In the genomic region with DNA sequence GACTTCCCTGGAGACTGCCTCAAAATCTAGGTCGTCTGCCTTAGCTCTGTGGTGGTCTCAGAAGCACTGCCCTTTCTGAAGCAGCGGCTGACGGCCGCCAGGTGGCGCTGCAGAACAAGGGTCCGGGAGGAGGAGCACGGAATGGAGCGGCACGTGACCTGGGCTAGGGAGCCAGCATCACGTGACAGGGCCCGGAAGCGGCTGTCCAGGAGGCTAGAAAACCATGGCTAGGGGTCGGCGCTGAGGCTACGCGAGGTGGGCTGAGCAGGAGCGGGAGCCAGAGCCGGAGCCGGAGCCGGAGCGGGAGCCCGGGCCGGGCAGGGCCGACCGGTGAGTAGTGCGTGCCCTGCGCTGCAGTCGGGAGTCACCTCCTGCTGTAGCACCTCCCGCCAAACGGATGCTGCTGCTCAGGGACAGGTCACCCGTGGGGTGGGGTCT, we compare ENCODE assay signal across 8 mouse cellular contexts. TPM values are rescaled to one million over a fixed set of nuclear protein-coding genes. Genes with fewer than 3 reads are reported as not detected.
A peak's percentile ranks its signal among the peaks of the same experiment; 100 is the strongest.
DNase-seq lines count a peak whose midpoint lies in the region; ATAC-seq lines count a peak whose summit lies in the region.

A gene (plus strand): TSS at position 192 of the 438 bp plus-strand sequence.

- peak; percentile 93 for ATAC-seq in embryonic facial prominence, embryonic 14.5 days (ENCODE audit: low read depth)
- ATAC-seq in kidney, embryonic 14.5 days (ENCODE audit: low FRiP score, low TSS enrichment) = peak; percentile 95
- ATAC-seq in limb, embryonic 15.5 days (ENCODE audit: insufficient number of reproducible peaks, low FRiP score, low TSS enrichment, low read depth) = peak; percentile 93

- H3K9ac ChIP-seq in embryonic facial prominence, embryonic 14.5 days (ENCODE audit: low read depth, low read length) = peak within 1 kb of the TSS; percentile 79
- H3K9ac ChIP-seq in kidney, embryonic 14.5 days (ENCODE audit: low read depth, low read length) = peak within 1 kb of the TSS; percentile 56
- peak within 1 kb of the TSS; percentile 66 for H3K9ac ChIP-seq in limb, embryonic 15.5 days

- WGBS in embryonic facial prominence, embryonic 14.5 days = under 1% methylated on average over 19 of the region's 31 CpGs
- WGBS in kidney, embryonic 14.5 days = under 1% methylated on average over 31 of the region's 31 CpGs
- under 1% methylated on average over 31 of the region's 31 CpGs for WGBS in limb, embryonic 15.5 days

- no peaks in the 10 kb centered on the region for H3K36me3 ChIP-seq in embryonic facial prominence, embryonic 14.5 days (ENCODE audit: control insufficient read depth, insufficient read depth, low read length)
- no peaks in the 10 kb centered on the region for H3K36me3 ChIP-seq in kidney, embryonic 14.5 days (ENCODE audit: control insufficient read depth, insufficient read depth, low read length)
- no peaks in the 10 kb centered on the region for H3K36me3 ChIP-seq in limb, embryonic 15.5 days

- DNase-seq in 3T3-L1 (ENCODE audit: low read depth, low spot score) = peak; percentile 95
- DNase-seq in adrenal gland, postnatal 4 days (ENCODE audit: low spot score in 2 of 2) = peak; percentile 95
- peak; percentile 96 for DNase-seq in embryonic facial prominence, embryonic 14.5 days (ENCODE audit: low spot score)
- peak; percentile 89 to 92 for DNase-seq in heart, adult 9 months (ENCODE audit: low spot score in 2 of 2)
- DNase-seq in monocyte, adult 2 months (ENCODE audit: low read depth in 1 of 2, low spot score in 2 of 2) = peak; percentile 89 to 90
- peak; percentile 90 to 93 for DNase-seq in spleen, postnatal 36 days (ENCODE audit: low spot score in 2 of 2)

- 0 out of 2 replicates have a peak, but pooled peaks cover 3% of the 10 kb centered on the region for H3K4me1 ChIP-seq in embryonic facial prominence, embryonic 14.5 days (ENCODE audit: control insufficient read depth, insufficient read depth, low read length)
- peaks cover 8% of the 10 kb centered on the region; the same call in 1 of the 2 replicates for H3K4me1 ChIP-seq in kidney, embryonic 14.5 days (ENCODE audit: control insufficient read depth, insufficient read depth, low read length)
- peaks cover 11% of the 10 kb centered on the region; the same call in 1 of the 2 replicates for H3K4me1 ChIP-seq in limb, embryonic 15.5 days

- peak within 1 kb of the TSS; percentile 97 for H3K4me2 ChIP-seq in embryonic facial prominence, embryonic 14.5 days (ENCODE audit: low read depth, low read length)
- H3K4me2 ChIP-seq in kidney, embryonic 14.5 days (replicated peaks; ENCODE audit: low read depth, low read length) = peak within 1 kb of the TSS; percentile 96
- H3K4me2 ChIP-seq in limb, embryonic 15.5 days = peak within 1 kb of the TSS; percentile 87

- H3K4me3 ChIP-seq in embryonic facial prominence, embryonic 14.5 days (ENCODE audit: low read depth, low read length) = peak within 1 kb of the TSS; percentile 82
- peak within 1 kb of the TSS; percentile 77 for H3K4me3 ChIP-seq in kidney, embryonic 14.5 days (ENCODE audit: low read length)
- peak within 1 kb of the TSS; percentile 82 for H3K4me3 ChIP-seq in limb, embryonic 15.5 days

- H3K27ac ChIP-seq in embryonic facial prominence, embryonic 14.5 days (replicated peaks; ENCODE audit: low read depth, low read length) = no peak within 1 kb of the TSS
- H3K27ac ChIP-seq in kidney, embryonic 14.5 days (ENCODE audit: low read depth, low read length) = no peak within 1 kb of the TSS
- no peak within 1 kb of the TSS for H3K27ac ChIP-seq in limb, embryonic 15.5 days

- no peaks in the 10 kb centered on the region for H3K27me3 ChIP-seq in embryonic facial prominence, embryonic 14.5 days (replicated peaks; ENCODE audit: control insufficient read depth, insufficient read depth, low read length)
- no peaks in the 10 kb centered on the region for H3K27me3 ChIP-seq in kidney, embryonic 14.5 days (ENCODE audit: control insufficient read depth, insufficient read depth, low read length)
- no peaks in the 10 kb centered on the region for H3K27me3 ChIP-seq in limb, embryonic 15.5 days

- no peaks in the 10 kb centered on the region for H3K9me3 ChIP-seq in embryonic facial prominence, embryonic 14.5 days (ENCODE audit: control insufficient read depth, low read length)
- H3K9me3 ChIP-seq in kidney, embryonic 14.5 days (ENCODE audit: control insufficient read depth, low read length) = no peaks in the 10 kb centered on the region
- no peaks in the 10 kb centered on the region for H3K9me3 ChIP-seq in limb, embryonic 15.5 days

RNA-seq across cellular contexts. Expression of the gene that starts here (rescaled TPM):
- 10 to 100 TPM; 35.5 to 35.6 TPM for total RNA-seq in adrenal gland, postnatal 4 days (2021)
- 2.3 and 2.6 TPM in 2 replicates for polyA plus RNA-seq in embryonic facial prominence, embryonic 14.5 days (2014; fragmentation: Nextera tagmentation; extraction: Ambion mirVana)
- 2.1 and 2.2 TPM in 2 replicates for polyA plus RNA-seq in kidney, embryonic 14.5 days (2014; fragmentation: Nextera tagmentation; extraction: Ambion mirVana)
- polyA plus RNA-seq in limb, embryonic 15.5 days (2015; fragmentation: Nextera tagmentation; extraction: Ambion mirVana) = 1.9 and 2.1 TPM in 2 replicates
